Mouse (Mus musculus) embryonic facial prominence, embryonic 14.5 days (tissue): ENCODE measurements at regions not wholly inside any gene's neighbourhood (a gene's known extent, or its start where the extent isn't known, plus 50 kb on each side); places are given as distances from the start of the nearest gene placed in this dataset.

Experiments used
- ATAC-seq: fragments of 200-750 bp; cut with Nextera tagmentation; 2 replicates; pipeline ENCODE4 v1.8.0; 2017; ENCODE audit warnings: low read depth, moderate number of reproducible peaks, moderate TSS enrichment
- DNase-seq: peaks from one replicate; pipeline ENCODE4 v3.0.0-alpha.2; 2015; ENCODE audit warnings: low spot score
- H3K27ac ChIP-seq: fragments of 300-500 bp; sonication (generic); replicated peaks from 2 replicates; pipeline ENCODE4 v1.5.1; 2014; ENCODE audit warnings: low read depth, mild to moderate bottlenecking, low read length, moderate library complexity
- H3K27me3 ChIP-seq: fragments of 300-500 bp; sonication (generic); replicated peaks from 2 replicates; pipeline ENCODE4 v1.6.1; 2014; ENCODE audit warnings: low read length; ENCODE audit not compliant: control insufficient read depth, insufficient read depth
- H3K36me3 ChIP-seq: fragments of 300-500 bp; sonication (generic); 2 replicates; pipeline ENCODE4 v1.6.1; 2014; ENCODE audit warnings: low read length, mixed read lengths; ENCODE audit not compliant: control insufficient read depth, insufficient read depth
- H3K4me1 ChIP-seq: fragments of 300-500 bp; sonication (generic); 2 replicates; pipeline ENCODE4 v1.6.1; 2014; ENCODE audit warnings: antibody characterized with exemption, low read length; ENCODE audit not compliant: control insufficient read depth, insufficient read depth
- H3K4me2 ChIP-seq: fragments of 300-500 bp; sonication (generic); 2 replicates; pipeline ENCODE4 v1.6.1; 2014; ENCODE audit warnings: low read depth, mild to moderate bottlenecking, low read length, moderate library complexity, mixed read lengths
- H3K4me3 ChIP-seq: fragments of 300-500 bp; sonication (generic); 2 replicates; pipeline ENCODE4 v1.5.1; 2014; ENCODE audit warnings: low read depth, mild to moderate bottlenecking, low read length
- H3K9ac ChIP-seq: fragments of 300-500 bp; sonication (generic); 2 replicates; pipeline ENCODE4 v1.6.1; 2014; ENCODE audit warnings: low read depth, mild to moderate bottlenecking, low read length, moderate library complexity, mixed read lengths
- H3K9me3 ChIP-seq: fragments of 300-500 bp; sonication (generic); 2 replicates; pipeline ENCODE4 v1.6.1; 2016; ENCODE audit warnings: low read length; ENCODE audit not compliant: control insufficient read depth
- WGBS: fragments of 180-500 bp; shearing (Covaris S2); extraction: QIAGEN DNeasy Blood & Tissue Kit; methylation state at CpG from one replicate; pipeline ENCODE4 v1.1.7; 2014; 5-methylcytosine and 5-hydroxymethylcytosine counted together

- Histone ChIP-seq H3K27ac (no peak overlapping the region), H3K4me3 (no peak overlapping the region), H3K9ac (no peak overlapping the region), H3K27me3 (no peaks in the 10 kb centered on the region), H3K36me3 (no peaks in the 10 kb centered on the region), H3K9me3 (0 out of 2 replicates have a peak, but pooled peaks cover 7% of the 10 kb centered on the region), H3K4me1 (no peaks in the 10 kb centered on the region), H3K4me2 (no peak overlapping the region)
- DNase-seq (no peak), ATAC-seq (no peak)
- 75% methylated on average over 16 of the region's 16 CpGs for WGBS
Measured at GRCm38 (mm10) chr11:117557474-117558381, 73.6 kb downstream of the Gm11733 start.

- Histone ChIP-seq H3K36me3 (no peaks in the 10 kb centered on the region), H3K4me1 (no peaks in the 10 kb centered on the region), H3K27ac (no peak overlapping the region), H3K9me3 (0 out of 2 replicates have a peak, but pooled peaks cover 8% of the 10 kb centered on the region), H3K4me3 (no peak overlapping the region), H3K27me3 (no peaks in the 10 kb centered on the region), H3K4me2 (no peak overlapping the region), H3K9ac (no peak overlapping the region)
- ATAC-seq (no peak), DNase-seq (no peak)
Measured at GRCm38 (mm10) chr11:117559839-117560238, 75.7 kb downstream of the Gm11733 start.

- H3K27ac ChIP-seq, result peak overlapping the region; percentile 61
- 0 out of 2 replicates have a peak, but pooled peaks have one; percentile 63 for ATAC-seq
Measured at GRCm38 (mm10) chr11:117567961-117568605, 83.9 kb downstream of the Gm11733 start.

GRCm38 (mm10) chr11:117568606-117568991 is 84.4 kb downstream of the Gm11733 start:
- Histone ChIP-seq H3K4me1 (peaks cover 22% of the 10 kb centered on the region), H3K4me3 (no peak overlapping the region), H3K9me3 (0 out of 2 replicates have a peak, but pooled peaks cover 2% of the 10 kb centered on the region), H3K27ac (peak overlapping the region; percentile 61), H3K27me3 (no peaks in the 10 kb centered on the region), H3K36me3 (no peaks in the 10 kb centered on the region), H3K4me2 (no peak overlapping the region), H3K9ac (no peak overlapping the region)
- peak; percentile 73 for DNase-seq
- WGBS, result 56% methylated on average over 9 of the region's 9 CpGs
- ATAC-seq, result no peak

More at GRCm38 (mm10) chr11:117567961-117568605, 83.9 kb downstream of the Gm11733 start:
- WGBS, result 73% methylated on average over 9 of the region's 9 CpGs
- Histone ChIP-seq H3K4me3 (no peak overlapping the region), H3K4me1 (peaks cover 20% of the 10 kb centered on the region), H3K9ac (no peak overlapping the region), H3K4me2 (no peak overlapping the region), H3K9me3 (0 out of 2 replicates have a peak, but pooled peaks cover 2% of the 10 kb centered on the region), H3K27me3 (no peaks in the 10 kb centered on the region), H3K36me3 (no peaks in the 10 kb centered on the region)
- DNase-seq, result no peak

- peaks cover 26% of the 10 kb centered on the region for H3K4me1 ChIP-seq
- ATAC-seq, result no peak
- H3K27me3 ChIP-seq, result no peaks in the 10 kb centered on the region
- no peak overlapping the region for H3K27ac ChIP-seq
- no peak overlapping the region for H3K4me3 ChIP-seq
- H3K4me2 ChIP-seq, result no peak overlapping the region
- 0 out of 2 replicates have a peak, but pooled peaks cover 2% of the 10 kb centered on the region for H3K9me3 ChIP-seq
- H3K9ac ChIP-seq, result no peak overlapping the region
- no peaks in the 10 kb centered on the region for H3K36me3 ChIP-seq
- 69% methylated on average over 8 of the region's 8 CpGs for WGBS
- DNase-seq, result no peak
Measured at GRCm38 (mm10) chr11:117569566-117570101, 84.5 kb upstream of the Tnrc6c start.

- 93% methylated on average over 3 of the region's 3 CpGs for WGBS
- no peak overlapping the region for H3K27ac ChIP-seq
- H3K4me3 ChIP-seq, result no peak overlapping the region
- no peaks in the 10 kb centered on the region for H3K27me3 ChIP-seq
- ATAC-seq (no peak), DNase-seq (no peak)
- H3K4me1 ChIP-seq, result peaks cover 26% of the 10 kb centered on the region
- H3K9ac ChIP-seq, result no peak overlapping the region
- no peaks in the 10 kb centered on the region for H3K9me3 ChIP-seq
- no peak overlapping the region for H3K4me2 ChIP-seq
- no peaks in the 10 kb centered on the region for H3K36me3 ChIP-seq
Measured at GRCm38 (mm10) chr11:117571858-117572257, 82.2 kb upstream of the Tnrc6c start.

- DNase-seq, result no peak
- no peaks in the 10 kb centered on the region for H3K27me3 ChIP-seq
- H3K4me1 ChIP-seq, result peaks cover 9% of the 10 kb centered on the region
- H3K27ac ChIP-seq, result no peak overlapping the region
- H3K9ac ChIP-seq, result peak overlapping the region; percentile 30; the same call in 1 of the 2 replicates
- no peak overlapping the region for H3K4me3 ChIP-seq
- no peak overlapping the region for H3K4me2 ChIP-seq
- no peaks in the 10 kb centered on the region for H3K36me3 ChIP-seq
- no peaks in the 10 kb centered on the region for H3K9me3 ChIP-seq
- ATAC-seq, result no peak
- WGBS, result 67% methylated on average over 3 of the region's 3 CpGs
Measured at GRCm38 (mm10) chr11:117574721-117575120, 79.4 kb upstream of the Tnrc6c start.

GRCm38 (mm10) chr11:117579121-117579520 is 75.0 kb upstream of the Tnrc6c start:
- Histone ChIP-seq H3K4me3 (no peak overlapping the region), H3K4me2 (no peak overlapping the region)
- ATAC-seq, result no peak

More at GRCm38 (mm10) chr11:117579121-117579520, 75.0 kb upstream of the Tnrc6c start:
- Histone ChIP-seq H3K27ac (no peak overlapping the region; the same call in 1 of the 2 replicates), H3K9ac (no peak overlapping the region), H3K4me1 (no peaks in the 10 kb centered on the region), H3K36me3 (no peaks in the 10 kb centered on the region), H3K9me3 (no peaks in the 10 kb centered on the region), H3K27me3 (no peaks in the 10 kb centered on the region)
- WGBS, result 93% methylated on average over 2 of the region's 2 CpGs
- no peak for DNase-seq
